Mouse (Mus musculus): ENCODE data around the gene Pih1d2.

Pih1d2 gene

GRCm38 (mm10) chr9:50616766-50617603 is at the start of gene Pih1d2, which contains the start of gene Nkapd1:
Gene Pih1d2 (plus strand): TSS chr9:50617321.
Gene Nkapd1 (minus strand): TSS chr9:50617464.
- peak; percentile 92 for DNase-seq (ENCODE audit: inconsistent ontology term)

GRCm38 (mm10) chr9:50567372-50567771 is 49.7 kb upstream of the Pih1d2 start:
- no peak for DNase-seq (ENCODE audit: inconsistent ontology term)

- DNase-seq (ENCODE audit: inconsistent ontology term), result no peak
Measured at GRCm38 (mm10) chr9:50567881-50568280, 49.2 kb upstream of the Pih1d2 start.

GRCm38 (mm10) chr9:50569599-50570525 is 47.3 kb upstream of the Pih1d2 start:
- peak; percentile 72 for DNase-seq (ENCODE audit: inconsistent ontology term)

- DNase-seq (ENCODE audit: inconsistent ontology term), result no peak
Measured at GRCm38 (mm10) chr9:50580370-50580769, 36.8 kb upstream of the Pih1d2 start.

- no peak for DNase-seq (ENCODE audit: inconsistent ontology term)
Measured at GRCm38 (mm10) chr9:50585145-50585818, 31.8 kb upstream of the Pih1d2 start.

GRCm38 (mm10) chr9:50586955-50587354 is 30.2 kb upstream of the Pih1d2 start:
- no peak for DNase-seq (ENCODE audit: inconsistent ontology term)

- peak; percentile 78 for DNase-seq (ENCODE audit: inconsistent ontology term)
Measured at GRCm38 (mm10) chr9:50590856-50591518, 26.1 kb upstream of the Pih1d2 start.

- DNase-seq (ENCODE audit: inconsistent ontology term), result no peak
Measured at GRCm38 (mm10) chr9:50592955-50593354, 24.2 kb upstream of the Pih1d2 start.

GRCm38 (mm10) chr9:50593544-50593943 is 23.6 kb upstream of the Pih1d2 start:
- no peak for DNase-seq (ENCODE audit: inconsistent ontology term)

GRCm38 (mm10) chr9:50594794-50595417 is 22.2 kb upstream of the Pih1d2 start:
- DNase-seq (ENCODE audit: inconsistent ontology term), result no peak

GRCm38 (mm10) chr9:50596973-50597372 is 20.1 kb upstream of the Pih1d2 start:
- DNase-seq (ENCODE audit: inconsistent ontology term), result no peak

- peak; percentile 11 for DNase-seq (ENCODE audit: inconsistent ontology term)
Measured at GRCm38 (mm10) chr9:50601536-50601935, 15.6 kb upstream of the Pih1d2 start.

GRCm38 (mm10) chr9:50602055-50602845 is 14.9 kb upstream of the Pih1d2 start:
- DNase-seq (ENCODE audit: inconsistent ontology term), result no peak

- DNase-seq (ENCODE audit: inconsistent ontology term), result peak; percentile 94
Measured at GRCm38 (mm10) chr9:50603189-50603997, 13.7 kb upstream of the Pih1d2 start, which contains the start of the genes Sdhd and Timm8b. Gene Sdhd (minus strand): TSS chr9:50603812. Gene Timm8b (plus strand): TSS chr9:50603910.

GRCm38 (mm10) chr9:50603998-50604324 is 13.2 kb upstream of the Pih1d2 start:
- no peak for DNase-seq (ENCODE audit: inconsistent ontology term)

- DNase-seq (ENCODE audit: inconsistent ontology term), result no peak
Measured at GRCm38 (mm10) chr9:50604338-50604737, 12.8 kb upstream of the Pih1d2 start.

- no peak for DNase-seq (ENCODE audit: inconsistent ontology term)
Measured at GRCm38 (mm10) chr9:50612115-50612514, 5.0 kb upstream of the Pih1d2 start.

- DNase-seq (ENCODE audit: inconsistent ontology term), result no peak
Measured at GRCm38 (mm10) chr9:50616161-50616560, 960 bp upstream of the Pih1d2 start.

Data from Muller cell, postnatal 12 days (primary cell).